ENCODE assay signal across 8 mouse cellular contexts in the genomic region with DNA sequence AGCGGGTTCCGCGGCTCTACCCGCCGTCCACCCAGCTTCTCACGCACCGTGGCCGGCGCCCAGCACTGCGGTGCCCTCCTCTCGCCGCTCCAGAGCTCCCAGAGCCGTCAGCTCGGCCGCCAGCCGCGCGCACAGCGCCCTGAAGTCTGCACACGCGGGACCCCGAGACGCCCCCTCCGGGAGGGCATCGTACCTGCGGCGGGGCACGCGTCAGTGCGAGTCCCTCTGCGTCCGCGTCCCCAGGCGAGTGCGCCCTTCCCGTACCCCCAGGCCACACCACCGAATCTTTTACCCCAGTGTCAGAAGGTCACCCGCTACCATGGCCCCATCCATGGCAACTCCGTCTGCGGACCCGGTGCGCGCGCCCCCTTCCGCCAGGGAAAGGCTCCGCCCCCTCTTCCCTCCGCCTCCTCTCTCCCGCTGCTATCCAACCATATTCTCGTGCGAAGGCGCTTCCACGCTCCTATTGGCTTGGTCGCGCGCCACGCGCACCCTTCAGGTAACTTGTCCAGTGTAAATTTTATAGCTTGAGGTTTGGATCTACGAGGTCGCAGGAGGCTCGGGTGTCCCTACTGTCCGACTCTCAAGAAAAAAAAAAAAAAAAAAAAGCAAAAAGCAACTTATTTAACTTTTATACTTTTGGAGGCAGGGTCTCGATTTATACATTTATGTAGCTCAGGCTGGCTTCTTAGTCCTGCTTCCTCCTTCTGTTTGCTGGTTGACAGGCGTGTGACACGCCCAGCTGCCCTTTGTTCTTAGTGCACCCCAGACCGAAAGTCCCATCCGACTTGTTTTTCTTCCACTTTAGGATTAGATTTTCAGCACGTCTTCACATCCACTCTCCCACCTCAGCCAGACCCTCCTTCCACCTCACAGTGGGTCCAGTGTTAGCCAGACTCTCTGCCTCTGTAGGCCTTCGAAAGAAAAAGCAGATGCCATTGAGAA. TPM values are rescaled to one million over a fixed set of nuclear protein-coding genes. Genes with fewer than 3 reads are reported as not detected.
DNase-seq lines count a peak whose midpoint lies in the region; ATAC-seq lines count a peak whose summit lies in the region.

A gene (minus strand): TSS at position 397 of the 945 bp plus-strand sequence.

- H3K4me3 ChIP-seq in brown adipose tissue, adult 24 weeks (ENCODE audit: insufficient read depth, low read depth, low read length) = peak within 1 kb of the TSS; percentile 79
- H3K4me3 ChIP-seq in heart, embryonic 13.5 days = peak within 1 kb of the TSS; percentile 86
- peak within 1 kb of the TSS; percentile 85 for H3K4me3 ChIP-seq in liver, embryonic 12.5 days
- peak within 1 kb of the TSS; percentile 69 for H3K4me3 ChIP-seq in stomach, embryonic 15.5 days (replicated peaks)

- H3K4me2 ChIP-seq in heart, embryonic 13.5 days = peak within 1 kb of the TSS; percentile 97
- H3K4me2 ChIP-seq in liver, embryonic 12.5 days = peak within 1 kb of the TSS; percentile 100
- peak within 1 kb of the TSS; percentile 87 for H3K4me2 ChIP-seq in stomach, embryonic 15.5 days

- peaks cover 7% of the 10 kb centered on the region; the same call in 1 of the 2 replicates for H3K4me1 ChIP-seq in brown adipose tissue, adult 24 weeks (ENCODE audit: control insufficient read depth, insufficient read depth, insufficient read length, low read length)
- H3K4me1 ChIP-seq in heart, embryonic 13.5 days = peaks cover 10% of the 10 kb centered on the region
- H3K4me1 ChIP-seq in liver, embryonic 12.5 days = peaks cover 17% of the 10 kb centered on the region
- peaks cover 6% of the 10 kb centered on the region; the same call in 1 of the 2 replicates for H3K4me1 ChIP-seq in stomach, embryonic 15.5 days

- peaks cover 40% of the 10 kb centered on the region for H3K27me3 ChIP-seq in heart, embryonic 13.5 days (replicated peaks)
- H3K27me3 ChIP-seq in liver, embryonic 12.5 days (replicated peaks) = peaks cover 43% of the 10 kb centered on the region
- 0 out of 2 replicates have a peak, but pooled peaks cover 7% of the 10 kb centered on the region for H3K27me3 ChIP-seq in stomach, embryonic 15.5 days (replicated peaks)

- peak; percentile 51 for DNase-seq in fibroblast of lung, adult 2 months (ENCODE audit: low read depth)
- peak; percentile 91 for DNase-seq in kidney, postnatal 10 days
- peak; percentile 56 to 66 for DNase-seq in natural killer cell, adult 2 months (ENCODE audit: low spot score in 2 of 2)

- H3K9me3 ChIP-seq in heart, embryonic 13.5 days = 0 out of 2 replicates have a peak, but pooled peaks cover 4% of the 10 kb centered on the region
- H3K9me3 ChIP-seq in liver, embryonic 12.5 days (replicated peaks) = 0 out of 2 replicates have a peak, but pooled peaks cover 7% of the 10 kb centered on the region
- H3K9me3 ChIP-seq in stomach, embryonic 15.5 days = no peaks in the 10 kb centered on the region

- peaks cover 9% of the 10 kb centered on the region for H3K36me3 ChIP-seq in heart, embryonic 13.5 days
- H3K36me3 ChIP-seq in liver, embryonic 12.5 days = peaks cover 10% of the 10 kb centered on the region
- no peaks in the 10 kb centered on the region; the same call in 1 of the 2 replicates for H3K36me3 ChIP-seq in stomach, embryonic 15.5 days

- H3K27ac ChIP-seq in brown adipose tissue, adult 24 weeks (replicated peaks; ENCODE audit: low read depth, low read length) = peak within 1 kb of the TSS; percentile 42; the same call in 1 of the 2 replicates
- peak within 1 kb of the TSS; percentile 84 for H3K27ac ChIP-seq in heart, embryonic 13.5 days (replicated peaks)
- peak within 1 kb of the TSS; percentile 79 for H3K27ac ChIP-seq in liver, embryonic 12.5 days
- H3K27ac ChIP-seq in stomach, embryonic 15.5 days = peak within 1 kb of the TSS; percentile 91

- peak within 1 kb of the TSS; percentile 89 for H3K9ac ChIP-seq in heart, embryonic 13.5 days
- H3K9ac ChIP-seq in liver, embryonic 12.5 days = peak within 1 kb of the TSS; percentile 85
- peak within 1 kb of the TSS; percentile 51 for H3K9ac ChIP-seq in stomach, embryonic 15.5 days

- peak; percentile 93 for ATAC-seq in CD4-positive, CD25-positive, alpha-beta regulatory T cell, adult 4 months
- ATAC-seq in heart, embryonic 13.5 days (ENCODE audit: extremely low read depth, insufficient number of reproducible peaks, low FRiP score, low TSS enrichment) = peak; percentile 68
- peak; percentile 77 for ATAC-seq in liver, embryonic 12.5 days
- ATAC-seq in stomach, embryonic 15.5 days (ENCODE audit: insufficient read depth, low FRiP score, low read depth) = peak; percentile 72

- 3% methylated on average over 68 of the region's 68 CpGs for WGBS in heart, embryonic 13.5 days
- 3% methylated on average over 66 of the region's 68 CpGs for WGBS in liver, embryonic 12.5 days (ENCODE audit: insufficient replicate concordance)
- whole genome bisulfite sequencing in stomach, embryonic 15.5 days = 3% methylated on average over 68 of the region's 68 CpGs

RNA-seq across cellular contexts. Expression of the gene that starts here (rescaled TPM):
- 1 to 10 TPM; 8.3 to 9.4 TPM for polyA plus RNA-seq in CD4-positive, CD25-positive, alpha-beta regulatory T cell, adult 4 months (2017; shearing (Covaris generic))
- 9.9 and 10.5 TPM in 2 replicates for polyA plus RNA-seq in brown adipose tissue, adult 24 weeks (2012; ENCODE audit: insufficient read depth, insufficient read length, missing spikeins)
- polyA plus RNA-seq in heart, embryonic 13.5 days (2015; fragmentation: Nextera tagmentation; extraction: Ambion mirVana) = 11.0 and 11.9 TPM in 2 replicates
- 12.4 and 12.5 TPM in 2 replicates for polyA plus RNA-seq in liver, embryonic 12.5 days (2016; fragmentation: Nextera tagmentation; extraction: Ambion mirVana)
- 24.8 and 26.7 TPM in 2 replicates for polyA plus RNA-seq in stomach, embryonic 15.5 days (2015; fragmentation: Nextera tagmentation; extraction: Ambion mirVana)

Comparison
In these comparisons a context has a peak if more than half of its experiments do, and no peak if none do; other contexts are left out.
1. Peak in every context shown above with its lines: DNase-seq, ATAC-seq, H3K4me3 ChIP-seq and H3K27ac ChIP-seq.